Mouse (Mus musculus): ENCODE data around the gene Kdelr2.

Kdelr2 gene

DNA sequence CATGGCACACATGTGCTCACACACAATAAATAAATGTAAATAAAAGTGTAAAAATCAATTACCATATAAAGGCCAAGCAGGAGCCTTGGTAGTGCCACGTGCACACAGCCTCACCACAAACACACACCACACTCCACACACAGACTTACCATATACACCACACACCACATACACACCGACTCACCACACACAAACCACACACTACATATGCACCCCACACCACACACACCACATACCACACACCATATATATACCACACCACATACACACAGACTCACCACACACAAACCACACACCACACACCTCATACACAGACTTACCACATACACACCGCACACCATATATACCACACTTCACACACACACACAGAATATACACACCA lies 67.5 kb downstream of the Kdelr2 start:
- no peak for DNase-seq (ENCODE audit: inconsistent ontology term)

Measured in Muller cell, postnatal 12 days (primary cell).